Mouse (Mus musculus) right cerebral cortex, postnatal 14 days (tissue): ENCODE measurements at regions not wholly inside any gene's neighbourhood (a gene's known extent, or its start where the extent isn't known, plus 50 kb on each side); places are given as distances from the start of the nearest gene placed in this dataset.

Experiments
- DNase-seq: peaks from one replicate; pipeline ENCODE4 v3.0.0; 2022

DNA sequence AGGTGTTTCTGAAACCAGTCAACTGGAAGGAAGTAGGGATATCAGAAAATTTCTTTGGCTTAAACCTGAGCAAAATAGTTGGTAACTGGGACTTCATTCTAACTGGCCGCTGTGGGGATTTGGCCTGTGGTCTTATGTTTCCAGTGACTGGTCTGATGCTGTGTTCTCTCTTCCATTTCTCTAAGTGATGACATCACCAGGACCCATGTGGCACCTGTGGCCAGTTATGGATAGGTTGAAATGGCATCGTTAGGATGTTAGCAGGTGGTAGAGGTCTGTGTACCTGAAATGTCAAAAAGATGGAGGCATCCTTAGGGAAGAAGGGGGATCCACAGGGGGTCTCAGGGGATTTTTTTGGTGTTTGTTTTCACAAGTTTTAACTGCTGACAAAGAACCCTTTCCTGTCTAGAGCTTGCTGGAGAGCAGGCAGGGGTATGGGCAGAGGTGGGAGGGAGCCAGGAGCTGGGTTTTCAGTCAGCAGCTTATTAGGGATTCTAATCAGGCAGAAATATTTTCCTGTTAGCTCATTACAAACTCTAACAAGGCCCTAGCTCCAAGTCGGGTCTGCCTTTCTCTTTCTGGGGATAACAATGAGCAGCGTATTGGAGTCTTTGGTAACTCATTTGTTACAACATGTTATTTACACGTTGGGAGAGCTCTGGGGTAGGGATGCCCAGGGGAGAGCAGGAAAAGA, 170.2 kb downstream of the Adck1 start:
- DNase-seq = no peak

DNA sequence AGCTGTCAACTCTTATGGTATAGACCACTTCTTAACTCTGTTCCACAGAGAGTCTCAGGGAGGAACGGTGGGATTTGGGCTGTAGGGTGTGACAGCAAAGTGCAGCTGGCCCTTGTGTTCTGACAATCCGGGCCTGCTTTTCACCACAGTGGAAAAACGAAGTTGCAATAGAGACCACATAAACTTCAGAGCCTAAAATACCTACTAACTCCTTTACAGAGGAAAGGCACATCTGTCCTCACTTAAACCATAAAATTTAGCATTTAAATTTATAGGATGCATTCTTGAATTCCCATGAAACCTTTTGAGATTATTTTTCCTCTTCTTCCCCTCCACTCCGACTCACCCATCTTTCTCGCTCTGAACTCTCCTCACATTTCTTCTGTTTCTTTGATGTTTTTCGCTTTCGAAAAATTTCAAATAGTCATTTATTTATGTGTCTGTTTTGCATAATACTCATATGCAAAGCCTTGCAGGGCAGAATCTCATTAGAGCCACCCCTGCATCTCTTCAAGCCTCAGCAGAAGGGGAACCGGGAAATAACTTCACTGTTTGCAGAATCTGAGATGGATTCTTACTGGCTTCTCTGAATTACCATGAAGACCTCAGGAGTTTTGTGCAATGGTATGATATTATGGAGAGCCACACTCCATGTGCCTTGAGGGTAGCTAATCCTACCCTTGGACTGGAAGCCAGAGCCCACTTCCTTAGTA, 172.1 kb downstream of the Adck1 start:
- no peak for DNase-seq

DNA sequence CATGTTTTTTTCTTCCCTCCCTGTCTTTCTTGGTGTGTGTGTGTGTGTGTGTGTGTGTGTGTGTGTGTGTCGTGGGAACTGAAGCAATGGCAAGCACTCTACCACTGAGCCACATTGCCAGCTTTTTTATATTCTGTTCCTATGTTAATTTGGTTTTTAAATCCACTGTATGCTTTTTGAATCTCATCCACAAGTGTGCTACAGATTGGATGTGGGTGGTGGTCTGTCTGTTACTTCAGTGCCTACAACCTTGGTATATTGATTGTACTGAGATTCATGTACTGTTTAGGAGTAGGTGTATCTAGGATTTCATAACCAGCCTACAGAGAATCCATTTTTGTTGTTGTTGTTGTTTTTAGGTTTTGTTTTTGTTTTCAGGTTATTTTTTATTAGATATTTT, 170.8 kb upstream of the Nrxn3 start:
- no peak for DNase-seq

GRCm38 (mm10) chr12:88555475-88555874, 167.2 kb upstream of the Nrxn3 start:
- DNase-seq = no peak

- no peak for DNase-seq
These were observed 164.6 kb upstream of the Nrxn3 start for GRCm38 (mm10) chr12:88558036-88558435.

DNA sequence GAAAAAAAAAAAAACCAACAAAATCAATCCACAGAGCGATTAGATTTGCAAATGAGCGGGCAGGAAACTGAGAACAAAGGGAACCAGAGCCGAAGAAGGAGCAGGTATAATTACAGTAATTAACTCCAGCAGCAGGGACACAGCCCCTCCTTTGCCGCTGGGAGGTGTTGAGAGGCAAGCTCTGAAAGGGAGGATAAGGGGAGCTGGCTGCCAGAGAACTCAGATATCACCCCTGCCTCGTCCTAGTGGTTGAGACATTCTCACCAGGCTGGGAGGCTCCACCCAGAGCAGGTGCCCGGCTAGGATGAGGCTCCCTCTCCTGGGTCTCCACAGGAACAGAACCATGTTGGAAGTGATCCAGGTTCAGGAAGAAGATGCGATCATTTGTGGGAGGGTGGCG, 142.7 kb upstream of the Nrxn3 start:
- DNase-seq = peak; percentile 16

GRCm38 (mm10) chr12:88605939-88606338, 116.7 kb upstream of the Nrxn3 start:
- no peak for DNase-seq

- no peak for DNase-seq
These were observed 102.6 kb upstream of the Nrxn3 start for GRCm38 (mm10) chr12:88620084-88620483.

GRCm38 (mm10) chr12:88644281-88644680, 78.4 kb upstream of the Nrxn3 start:
- DNase-seq = no peak

DNA sequence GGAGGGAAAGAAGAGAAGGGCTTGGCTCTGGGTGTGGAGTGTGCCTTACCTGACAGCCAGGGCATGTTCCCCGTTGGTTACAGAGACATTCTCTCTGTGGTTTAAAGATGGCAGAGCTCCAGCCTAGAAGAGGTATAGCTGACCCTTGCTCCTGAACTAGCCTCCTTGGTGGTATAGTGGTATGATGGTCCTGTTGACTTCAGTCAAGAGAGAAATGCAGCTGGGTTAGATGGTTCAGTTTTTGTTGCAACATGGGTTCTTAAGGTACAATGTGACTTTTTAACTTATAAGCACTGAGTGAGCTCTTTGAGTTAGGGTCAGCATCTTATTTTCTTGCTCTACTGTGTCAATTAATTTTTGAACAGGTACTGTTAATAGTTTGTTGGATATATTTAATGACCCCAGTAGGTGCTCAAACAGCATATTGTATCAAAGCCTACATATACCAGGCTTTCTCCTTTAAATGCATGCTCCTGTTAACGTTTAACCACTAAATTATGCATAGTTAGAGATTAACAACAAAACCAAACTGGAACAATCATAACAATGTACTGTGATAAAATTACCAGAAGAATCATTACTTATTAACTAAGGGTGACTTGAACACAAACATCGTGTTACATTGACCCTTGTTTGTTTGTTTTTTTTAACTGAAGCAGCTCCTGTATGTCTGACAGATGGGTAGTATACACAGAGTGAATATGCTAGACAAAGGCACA, 70.5 kb upstream of the Nrxn3 start:
- no peak for DNase-seq
